Mouse (Mus musculus): ENCODE measurements at regions not wholly inside any gene's neighbourhood (a gene's known extent, or its start where the extent isn't known, plus 50 kb on each side); places are given as distances from the start of the nearest gene placed in this dataset.

GRCm38 (mm10) chr1:152261472-152261871 lies 125.0 kb downstream of the Tsen15 start:
- TF ChIP-seq POLR2A (IDR thresholded peaks at IDR 0.05; ENCODE audit: extremely low read depth, insufficient read depth, low read length) (no peak), CTCF (IDR thresholded peaks at IDR 0.05; ENCODE audit: low read depth, low read length) (no peak)

All from liver, adult 2 months (tissue).